Mouse (Mus musculus) liver, adult 2 months (tissue): ENCODE measurements around the gene Gnpda2.

Experiments used
- CTCF ChIP-seq: fragments of 200-500 bp; IDR thresholded peaks from 2 replicates; pipeline ENCODE4 v1.5.1; 2011; ENCODE audit warnings: low read depth, low read length, control low read depth
- POLR2A ChIP-seq: fragments of 200-500 bp; IDR thresholded peaks from 2 replicates; pipeline ENCODE4 v1.6.1; 2011; ENCODE audit warnings: low read length, control low read depth; ENCODE audit not compliant: insufficient read depth; ENCODE audit errors: extremely low read depth

GRCm38 (mm10) chr5:69541680-69542079, 50.5 kb downstream of the Gnpda2 start:
- TF ChIP-seq CTCF (no peak), POLR2A (no peak)
